Mouse (Mus musculus): ENCODE data around the gene Gm21677. TPM values are rescaled to one million over a fixed set of nuclear protein-coding genes. Genes with fewer than 3 reads are reported as not detected.
"Not testable (repeated sequence)": the region's sequence is repeated elsewhere in the genome, so short reads cannot be mapped to it uniquely, and the experiment has no call there.

The Gm21677 gene
- not detected in 2 replicates for polyA plus RNA-seq (2015; fragmentation: Nextera tagmentation; extraction: Ambion mirVana)

- not testable (repeated sequence) for H3K4me3 ChIP-seq; H3K27ac ChIP-seq; H3K4me2 ChIP-seq; H3K9ac ChIP-seq; ATAC-seq (ENCODE audit: borderline replicate concordance, extremely low read depth, low FRiP score, low TSS enrichment); H3K4me1 ChIP-seq; H3K27me3 ChIP-seq; H3K36me3 ChIP-seq; H3K9me3 ChIP-seq
- WGBS = no CpG with 5 or more reads among the region's 9 CpGs
Measured at GRCm38 (mm10) chrY:3306349-3306748, at the start of gene Gm21677. Gm21677 (minus strand) TSS chrY:3306449.

GRCm38 (mm10) chrY:3345229-3345628 is 39.0 kb upstream of the Gm21677 start, which contains the start of gene Gm21693:
Gm21693 (minus strand) TSS chrY:3345329.
- not testable (repeated sequence) for H3K9ac ChIP-seq
- WGBS = no CpG with 5 or more reads among the region's 9 CpGs

GRCm38 (mm10) chrY:3340661-3341060 is 34.4 kb upstream of the Gm21677 start:
- H3K4me3 ChIP-seq; H3K9ac ChIP-seq; H3K27ac ChIP-seq; H3K4me2 ChIP-seq; H3K9me3 ChIP-seq; ATAC-seq (ENCODE audit: borderline replicate concordance, extremely low read depth, low FRiP score, low TSS enrichment); H3K27me3 ChIP-seq; H3K4me1 ChIP-seq; H3K36me3 ChIP-seq: not testable (repeated sequence)
- WGBS = no CpG with 5 or more reads among the region's 11 CpGs

More at GRCm38 (mm10) chrY:3345229-3345628, 39.0 kb upstream of the Gm21677 start, which contains the start of gene Gm21693:
- H3K4me2 ChIP-seq; ATAC-seq (ENCODE audit: borderline replicate concordance, extremely low read depth, low FRiP score, low TSS enrichment); H3K27me3 ChIP-seq; H3K4me3 ChIP-seq; H3K9me3 ChIP-seq; H3K27ac ChIP-seq; H3K4me1 ChIP-seq; H3K36me3 ChIP-seq: not testable (repeated sequence)

Other genes starting within 250 kb of the Gm21677 start
- not detected in 2 replicates for gene Gm21693, start 38.9 kb upstream of the Gm21677 start, polyA plus RNA-seq (2015; fragmentation: Nextera tagmentation; extraction: Ambion mirVana)
- not detected in 2 replicates for gene Gm21704, start 103.7 kb upstream of the Gm21677 start, polyA plus RNA-seq (2015; fragmentation: Nextera tagmentation; extraction: Ambion mirVana)
- gene Gm21708, start 103.7 kb upstream of the Gm21677 start, polyA plus RNA-seq (2015; fragmentation: Nextera tagmentation; extraction: Ambion mirVana) = not detected in 2 replicates